Mouse (Mus musculus) layer of hippocampus, adult 9-11 months (tissue): ENCODE data around the gene Dmrt3.

ENCODE experiments used
- DNase-seq: peaks from one replicate; pipeline ENCODE4 v3.0.0; 2022

Dmrt3 gene

GRCm38 (mm10) chr19:25610015-25610410, at the start of gene Dmrt3:
TSS of gene Dmrt3 (plus strand) at chr19:25610301.
- no peak for DNase-seq

DNA sequence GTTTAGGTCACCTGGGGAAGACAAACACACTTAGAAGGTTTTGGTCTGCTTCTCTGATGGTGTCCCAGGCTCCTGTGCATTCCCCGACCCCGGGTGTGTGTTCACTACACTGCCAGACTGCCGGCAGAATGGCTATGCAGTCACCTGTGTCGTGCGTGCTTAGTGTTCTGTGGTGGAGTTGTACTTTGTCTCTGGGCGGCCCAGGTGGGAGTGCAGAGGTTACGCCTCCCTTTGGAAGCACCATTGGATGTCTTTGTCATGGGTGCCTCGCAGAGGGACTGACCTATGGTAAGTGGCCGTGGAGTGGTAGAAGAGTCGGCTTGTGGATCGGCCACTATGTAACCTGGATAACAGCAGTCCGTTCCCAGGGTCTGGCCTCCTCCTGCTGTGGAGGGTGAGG, 45.7 kb upstream of the Dmrt3 start:
- DNase-seq: no peak

GRCm38 (mm10) chr19:25569778-25570177, 40.3 kb upstream of the Dmrt3 start:
- DNase-seq: no peak

- DNase-seq: no peak
Observed at GRCm38 (mm10) chr19:25574431-25574830, 35.7 kb upstream of the Dmrt3 start.

- DNase-seq: no peak
Observed at GRCm38 (mm10) chr19:25574981-25575814, 34.9 kb upstream of the Dmrt3 start.

DNA sequence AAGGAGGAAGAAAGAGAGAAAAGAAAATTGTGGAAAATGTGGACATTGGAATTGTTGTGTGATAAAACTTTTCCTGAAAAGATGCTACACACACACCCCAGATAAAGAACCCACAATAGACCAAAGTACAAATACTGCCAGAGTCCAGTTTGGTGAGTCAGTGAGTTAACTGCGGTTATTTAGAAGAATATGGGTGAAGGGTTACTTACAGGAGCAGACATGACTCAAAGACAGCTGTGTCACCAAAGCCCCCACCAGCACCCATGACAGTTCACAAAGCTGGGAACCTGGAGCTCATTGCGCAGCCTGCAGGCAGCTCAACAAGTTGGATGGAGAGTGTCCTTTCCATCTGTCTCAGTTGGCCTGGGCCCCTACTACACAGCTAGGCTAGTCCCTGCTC, 31.7 kb upstream of the Dmrt3 start:
- no peak for DNase-seq

- DNase-seq: no peak
Observed at GRCm38 (mm10) chr19:25579440-25579839, 30.7 kb upstream of the Dmrt3 start.

GRCm38 (mm10) chr19:25597717-25598232, 12.3 kb upstream of the Dmrt3 start:
- DNase-seq: no peak

DNA sequence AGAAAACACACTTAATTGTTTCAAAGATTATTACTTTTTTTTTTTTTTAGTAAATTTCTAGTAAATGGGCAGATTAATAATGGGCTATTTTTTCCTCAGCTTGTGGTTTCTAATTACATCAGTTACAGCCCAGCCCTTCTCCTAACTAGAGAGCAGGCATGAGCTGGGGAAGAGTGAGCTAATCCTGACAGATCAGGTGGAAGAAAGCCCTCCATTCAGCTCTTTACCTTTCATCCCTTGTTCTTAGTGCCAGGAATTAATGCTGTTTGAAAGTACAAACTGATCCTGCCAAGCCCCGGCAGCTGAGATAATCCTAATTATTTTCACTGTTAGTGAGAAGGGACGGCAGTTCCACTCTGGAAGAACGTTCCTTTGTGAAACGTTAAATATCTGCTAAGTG, 11.5 kb upstream of the Dmrt3 start:
- no peak for DNase-seq

DNA sequence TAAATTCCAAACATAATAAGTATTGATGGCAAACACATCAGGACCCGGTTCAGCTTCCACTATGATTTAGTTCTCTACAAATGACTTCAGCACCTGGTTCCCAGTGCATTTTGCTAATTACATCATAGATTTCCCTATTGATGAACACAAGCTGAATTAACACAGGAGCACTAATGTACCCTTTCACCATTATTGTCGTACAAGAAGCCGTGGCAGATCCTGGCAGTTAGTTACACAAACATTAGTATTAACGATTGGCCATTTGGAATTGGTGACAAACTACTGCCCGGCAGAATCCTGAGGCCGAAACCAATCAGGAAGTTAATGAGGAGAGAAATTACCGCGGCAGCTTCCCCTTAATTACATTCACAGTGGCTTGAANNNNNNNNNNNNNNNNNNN, 8.1 kb upstream of the Dmrt3 start:
- no peak for DNase-seq

DNA sequence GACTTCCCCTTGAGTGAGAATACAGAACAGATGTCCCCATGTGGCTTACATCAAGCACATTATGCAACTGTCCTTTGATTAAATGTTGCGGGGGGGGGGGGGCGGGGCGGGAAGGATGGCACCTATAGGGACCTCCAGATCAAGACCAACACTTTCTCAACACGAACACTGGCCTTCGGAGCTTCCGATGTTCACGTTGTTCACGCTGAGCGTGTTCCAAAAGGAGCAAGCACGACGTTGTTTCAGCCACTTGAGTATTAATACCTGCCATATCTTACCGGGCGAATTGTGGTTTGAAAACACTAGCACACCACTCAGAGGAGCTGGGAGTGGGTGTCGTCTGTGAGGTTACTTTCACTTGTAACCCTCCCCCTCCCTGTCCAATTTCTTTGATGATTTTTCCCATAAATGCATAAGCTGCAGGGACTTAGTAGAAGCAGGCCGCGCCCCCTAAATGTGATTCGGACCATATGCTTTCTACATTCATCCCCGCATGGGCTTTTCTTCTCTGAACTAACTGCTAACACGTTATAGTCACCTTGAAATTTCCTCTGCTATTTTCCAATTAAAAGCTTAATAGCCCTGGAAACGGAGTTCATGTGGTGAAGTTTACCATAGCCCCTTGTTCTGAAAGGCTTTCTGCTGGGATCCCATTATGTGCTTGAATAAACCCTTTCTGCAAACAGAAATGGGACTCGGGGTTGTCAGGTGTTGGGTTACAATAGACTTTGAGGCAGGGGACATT, 2.5 kb upstream of the Dmrt3 start:
- DNase-seq: no peak

DNA sequence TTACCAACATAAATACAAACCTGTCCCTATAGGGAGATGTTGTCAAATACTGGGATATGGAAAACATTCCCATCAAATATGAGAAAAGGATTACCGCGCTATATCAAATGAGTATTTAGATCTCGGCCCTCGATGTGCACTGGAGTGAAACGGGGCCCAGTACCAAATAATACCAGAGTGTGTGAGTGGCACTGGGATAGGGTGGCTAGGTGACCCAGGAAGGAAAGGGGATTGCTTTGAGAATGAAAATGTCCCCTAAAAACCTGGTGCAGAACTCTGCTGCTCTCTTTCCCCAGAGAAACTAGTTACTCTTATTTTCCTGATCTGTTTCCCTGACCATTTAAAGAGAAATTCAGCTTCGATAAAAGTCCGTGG, 1.9 kb upstream of the Dmrt3 start:
- no peak for DNase-seq

GRCm38 (mm10) chr19:25608961-25609850, 895 bp upstream of the Dmrt3 start:
- no peak for DNase-seq

- DNase-seq: no peak
Observed at GRCm38 (mm10) chr19:25610411-25611111, 460 bp downstream of the Dmrt3 start.

GRCm38 (mm10) chr19:25611116-25611515, 1.0 kb downstream of the Dmrt3 start:
- DNase-seq: no peak

- no peak for DNase-seq
Observed at GRCm38 (mm10) chr19:25611876-25612805, 2.0 kb downstream of the Dmrt3 start.

- no peak for DNase-seq
Observed at GRCm38 (mm10) chr19:25612806-25613295, 2.8 kb downstream of the Dmrt3 start.

- DNase-seq: no peak
Observed at GRCm38 (mm10) chr19:25613476-25614300, 3.6 kb downstream of the Dmrt3 start.

DNA sequence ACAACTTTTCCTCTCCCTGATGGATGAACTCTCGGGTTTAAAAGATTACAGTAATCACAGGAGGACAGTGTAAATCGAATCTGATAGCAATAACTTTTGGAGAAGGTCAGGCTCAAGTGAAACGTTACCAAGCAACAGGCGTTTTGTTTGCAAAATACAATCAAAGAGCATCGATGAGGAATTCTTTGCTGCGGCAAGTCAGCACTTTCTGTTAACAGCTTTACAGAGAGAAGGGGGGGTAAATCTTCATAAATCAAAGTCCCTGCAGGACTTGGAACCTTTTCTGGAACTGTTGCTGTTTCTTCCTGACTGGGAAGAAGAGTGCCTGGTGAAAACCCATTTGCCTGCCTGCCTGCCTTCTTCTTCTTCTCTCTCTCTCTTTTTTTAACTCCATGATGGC, 5.8 kb downstream of the Dmrt3 start:
- no peak for DNase-seq
